Mouse (Mus musculus) lung, postnatal 0 days (tissue): ENCODE measurements around the gene Gm26558.

Source experiments
- CTCF ChIP-seq: IDR thresholded peaks from 2 replicates; pipeline ENCODE4 v1.5.1; 2016; ENCODE audit warnings: antibody characterized with exemption, mild to moderate bottlenecking
- EP300 ChIP-seq: IDR thresholded peaks from 2 replicates; pipeline ENCODE4 v1.6.1; 2016; ENCODE audit warnings: antibody characterized with exemption, mild to moderate bottlenecking, control low read depth

- TF ChIP-seq CTCF, result no peak
- TF ChIP-seq EP300, result no peak
Observed at GRCm38 (mm10) chr2:70700851-70701250, 38.9 kb upstream of the Gm26558 start.
